Comparison of ENCODE assay signal across 17 mouse cellular contexts in the genomic region with DNA sequence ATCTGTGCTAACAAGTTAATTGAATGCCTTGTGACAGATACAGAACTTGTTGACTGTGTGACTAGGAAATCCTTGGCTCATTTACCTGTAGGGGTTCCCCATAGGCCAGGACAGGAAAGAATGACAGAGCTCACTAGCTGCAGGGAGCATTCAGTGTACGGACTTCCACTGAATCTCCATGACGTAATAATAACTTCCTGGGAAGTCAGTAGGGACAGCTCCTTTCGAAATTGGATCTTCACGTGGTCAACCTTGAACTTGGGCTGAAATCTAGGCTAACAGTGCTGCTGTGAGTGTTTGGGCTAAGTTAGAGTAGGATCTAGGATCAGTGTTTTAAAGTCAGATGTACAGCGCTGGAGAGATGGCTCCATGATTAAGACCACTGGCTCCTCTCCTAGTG. TPM values are rescaled to one million over a fixed set of nuclear protein-coding genes. Genes with fewer than 3 reads are reported as not detected.
"Had no signal": no experiment of that assay in that cellular context is flagged by ENCODE, and none has a peak within 500 bp of the region (broad histone marks: within the 10 kb centered on the region; RNA-seq: fewer than 3 reads in every experiment).

No protein-coding gene starts in this region.

- DNase-seq: lung, adult 18-20 months; lung, embryonic 14.5 days; lung, postnatal 14 days; lung, postnatal 36 days; right cerebral cortex, postnatal 14 days; thymus, adult 18-20 months; thymus, postnatal 14 days; thymus, postnatal 36 days had no signal

- H3K9me3 ChIP-seq: megakaryocyte, embryonic 14.5 days; midbrain, embryonic 13.5 days; midbrain, embryonic 15.5 days; neural tube, embryonic 12.5 days had no signal

- H3K9ac ChIP-seq: lung, embryonic 14.5 days; midbrain, embryonic 13.5 days; midbrain, embryonic 15.5 days; neural tube, embryonic 12.5 days had no signal

- H3K4me3 ChIP-seq: megakaryocyte, embryonic 14.5 days; midbrain, embryonic 13.5 days; midbrain, embryonic 15.5 days; neural tube, embryonic 12.5 days had no signal

- H3K36me3 ChIP-seq: midbrain, embryonic 13.5 days; midbrain, embryonic 15.5 days; neural tube, embryonic 12.5 days had no signal

- H3K4me1 ChIP-seq: midbrain, embryonic 13.5 days; midbrain, embryonic 15.5 days; neural tube, embryonic 12.5 days had no signal

- H3K4me2 ChIP-seq: lung, embryonic 14.5 days; midbrain, embryonic 11.5 days; midbrain, embryonic 13.5 days; midbrain, embryonic 15.5 days; neural tube, embryonic 12.5 days had no signal

- H3K27me3 ChIP-seq: megakaryocyte, embryonic 14.5 days; midbrain, embryonic 13.5 days; midbrain, embryonic 15.5 days; neural tube, embryonic 12.5 days had no signal

- ATAC-seq: midbrain, embryonic 13.5 days; midbrain, embryonic 15.5 days had no signal

- H3K27ac ChIP-seq: macrophage; midbrain, embryonic 13.5 days; midbrain, embryonic 15.5 days; neural tube, embryonic 12.5 days had no signal

RNA-seq across cellular contexts. Expression of gene Spata17, which starts 29.5 kb away (rescaled TPM):
- total RNA-seq: monocyte, adult 5-6 weeks; neutrophil, adult 5-6 weeks had no signal
- polyA plus RNA-seq: macrophage; spleen, adult 2 months had no signal
